ENCODE assay signal across 26 mouse cellular contexts in genomic region chr4:141433191-141433590, GRCm38 (mm10). TPM values are rescaled to one million over a fixed set of nuclear protein-coding genes. Genes with fewer than 3 reads are reported as not detected.
"Had no signal": no experiment of that assay in that cellular context is flagged by ENCODE, and none has a peak within 500 bp of the region (broad histone marks: within the 10 kb centered on the region; RNA-seq: fewer than 3 reads in every experiment).

No protein-coding gene starts in this region.

- H3K36me3 ChIP-seq: limb, embryonic 10.5 days; limb, embryonic 13.5 days; liver, embryonic 12.5 days; liver, embryonic 15.5 days; lung, embryonic 15.5 days; stomach, embryonic 15.5 days had no signal

- DNase-seq: kidney, adult 11 months; liver; lung, adult 18-20 months; lung, postnatal 10 days; lung, postnatal 36 days; midbrain, embryonic 14.5 days; right cerebral cortex, adult 18-20 months; right cerebral cortex, postnatal 14 days; right cerebral cortex, postnatal 4 days; spleen, adult 18-20 months; thymus, adult 2 months; thymus, postnatal 14 days; thymus, postnatal 4 days had no signal

- H3K4me1 ChIP-seq: limb, embryonic 13.5 days; liver, embryonic 12.5 days; liver, embryonic 15.5 days; lung, embryonic 15.5 days; stomach, embryonic 15.5 days had no signal

- H3K27ac ChIP-seq: kidney, postnatal 0 days; limb, embryonic 10.5 days; limb, embryonic 13.5 days; liver, embryonic 12.5 days; liver, embryonic 15.5 days; lung, embryonic 15.5 days; stomach, embryonic 15.5 days had no signal

- H3K27me3 ChIP-seq: limb, embryonic 13.5 days; lung, embryonic 15.5 days; stomach, embryonic 15.5 days had no signal

- H3K4me3 ChIP-seq: limb, embryonic 10.5 days; limb, embryonic 13.5 days; liver, embryonic 12.5 days; liver, embryonic 15.5 days; lung, embryonic 15.5 days; megakaryocyte, embryonic 14.5 days; stomach, embryonic 15.5 days had no signal

RNA-seq across cellular contexts. Expression of gene Srarp, which starts 2.7 kb away (rescaled TPM):
- polyA plus RNA-seq: kidney, embryonic 14.5 days; limb, embryonic 10.5 days; limb, embryonic 13.5 days; liver, embryonic 12.5 days; liver, embryonic 15.5 days; lung, embryonic 15.5 days; midbrain, embryonic 11.5 days; neural tube, embryonic 11.5 days; stomach, embryonic 15.5 days had no signal

RNA-seq across cellular contexts. Expression of gene Hspb7, which starts 12.6 kb away (rescaled TPM):
- polyA plus RNA-seq: kidney, embryonic 14.5 days; midbrain, embryonic 11.5 days; midbrain, embryonic 14.5 days; neural tube, embryonic 11.5 days had no signal

RNA-seq across cellular contexts. Expression of gene Clcnkb, which starts 17.4 kb away (rescaled TPM):
- polyA plus RNA-seq: large intestine, adult 2 months; limb, embryonic 10.5 days; limb, embryonic 13.5 days; liver, embryonic 12.5 days; liver, embryonic 15.5 days; lung, embryonic 15.5 days; midbrain, embryonic 11.5 days; midbrain, embryonic 14.5 days; neural tube, embryonic 11.5 days; neural tube, embryonic 14.5 days; stomach, embryonic 15.5 days had no signal

RNA-seq across cellular contexts. Expression of gene Clcnka, which starts 34.7 kb away (rescaled TPM):
- polyA plus RNA-seq: large intestine, adult 2 months; liver, embryonic 12.5 days; liver, embryonic 15.5 days; midbrain, embryonic 11.5 days; neural tube, embryonic 11.5 days had no signal
